Mouse (Mus musculus): ENCODE results near the gene Abcg4. TPM values are rescaled to one million over a fixed set of nuclear protein-coding genes. Genes with fewer than 3 reads are reported as not detected.

Gene Abcg4
- total RNA-seq, 2 experiments from 2014 or later: 73.5 to 76.2 TPM

DNA sequence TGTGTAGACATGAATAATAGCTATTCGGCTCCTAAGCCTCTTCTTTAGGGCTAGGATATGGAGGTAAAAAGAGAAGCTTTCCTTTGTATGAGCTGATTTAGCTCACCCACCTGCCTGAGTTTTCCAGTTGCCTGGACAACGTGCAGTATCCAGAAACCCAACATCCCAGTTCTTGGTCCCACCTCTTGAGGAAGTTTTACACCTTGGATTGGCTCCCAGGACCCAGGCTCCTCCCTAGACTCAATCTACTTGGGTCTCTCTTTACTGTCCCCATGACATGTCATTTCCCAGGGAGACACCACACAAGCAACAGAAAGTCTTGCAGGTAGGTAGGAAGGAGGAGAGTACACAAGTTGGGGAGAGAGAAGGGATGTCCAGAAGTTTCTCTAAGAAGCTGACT is 48.0 kb downstream of the Abcg4 start, which contains the start of gene Ccdc153:
Gene Ccdc153, plus strand, starts transcription at position 278 of the 400 bp plus-strand sequence.
- no peak for DNase-seq (ENCODE audit: low spot score in 2 of 2)

DNA sequence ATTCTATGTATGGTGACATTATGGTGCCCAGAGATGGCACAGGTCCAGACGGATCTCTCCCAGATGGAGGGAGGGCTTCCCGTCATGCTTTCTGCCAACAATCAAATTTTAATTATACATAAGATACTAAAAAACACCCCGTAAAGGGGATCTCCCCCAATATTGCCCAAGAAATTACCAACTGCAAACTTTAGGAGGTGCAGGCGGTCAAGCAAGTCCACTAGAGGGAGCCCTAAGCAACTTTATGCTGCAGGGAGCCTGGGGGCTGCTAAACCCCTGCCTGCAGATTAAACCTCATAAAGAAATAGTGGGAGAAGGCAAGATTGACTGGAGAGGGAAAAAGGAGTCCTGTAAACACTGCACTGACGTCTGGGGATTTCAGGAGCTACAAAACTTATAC is 49.0 kb downstream of the Abcg4 start:
- peak; percentile 69 to 74 for DNase-seq (ENCODE audit: low spot score in 2 of 2)

DNA sequence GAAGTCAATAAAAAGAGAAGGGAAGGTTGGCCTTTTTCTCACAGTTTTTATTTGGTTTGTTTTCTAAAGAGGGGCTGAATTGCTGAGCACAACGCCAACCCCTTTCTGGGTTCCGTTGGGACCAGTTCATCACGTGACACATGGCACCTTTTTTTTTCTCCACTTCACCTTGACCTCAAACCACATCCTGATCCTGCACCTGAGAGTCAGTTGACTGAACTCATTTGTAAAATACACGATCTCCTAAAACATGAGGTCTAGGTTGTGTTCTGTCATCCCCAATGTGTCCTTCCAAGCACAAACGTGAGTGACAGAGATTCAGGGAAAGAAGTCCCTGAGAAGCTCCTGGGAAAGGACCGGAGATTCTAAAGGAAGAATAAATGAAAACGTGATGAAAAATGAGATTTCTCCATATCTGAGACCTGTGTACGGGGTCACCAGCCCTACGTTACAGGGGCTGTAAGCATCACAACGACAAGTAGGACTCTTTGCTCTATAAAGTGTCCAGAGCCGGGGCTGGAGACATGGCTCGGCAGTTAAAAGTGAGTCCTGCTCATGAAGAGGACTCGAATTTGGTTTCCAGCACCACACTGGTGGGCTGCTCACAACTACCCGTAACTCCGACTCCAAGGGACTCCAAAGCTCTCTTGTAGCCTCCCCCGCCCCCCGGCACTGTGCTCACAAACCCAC is 49.8 kb downstream of the Abcg4 start:
- no peak for DNase-seq (ENCODE audit: low spot score in 2 of 2)

DNA sequence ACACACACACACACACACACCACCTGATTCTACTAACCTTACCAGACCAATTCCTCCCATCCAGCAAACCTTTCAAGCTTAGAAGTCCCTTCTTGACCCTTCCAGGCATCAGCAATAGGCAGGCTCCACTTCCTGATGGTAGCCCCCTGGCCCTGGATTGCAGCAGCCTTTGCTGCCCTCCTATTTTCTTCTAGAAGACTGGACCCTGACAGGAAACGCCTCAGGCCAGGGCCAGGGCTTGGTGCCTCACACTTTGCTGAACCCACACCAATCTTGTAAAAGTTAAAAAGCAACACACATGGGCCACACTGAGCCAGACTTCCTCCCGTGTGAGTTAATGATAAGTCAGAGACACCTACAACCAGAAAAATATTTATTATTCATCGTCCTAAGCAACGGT is 51.3 kb downstream of the Abcg4 start:
- DNase-seq (ENCODE audit: low spot score in 2 of 2): no peak

DNA sequence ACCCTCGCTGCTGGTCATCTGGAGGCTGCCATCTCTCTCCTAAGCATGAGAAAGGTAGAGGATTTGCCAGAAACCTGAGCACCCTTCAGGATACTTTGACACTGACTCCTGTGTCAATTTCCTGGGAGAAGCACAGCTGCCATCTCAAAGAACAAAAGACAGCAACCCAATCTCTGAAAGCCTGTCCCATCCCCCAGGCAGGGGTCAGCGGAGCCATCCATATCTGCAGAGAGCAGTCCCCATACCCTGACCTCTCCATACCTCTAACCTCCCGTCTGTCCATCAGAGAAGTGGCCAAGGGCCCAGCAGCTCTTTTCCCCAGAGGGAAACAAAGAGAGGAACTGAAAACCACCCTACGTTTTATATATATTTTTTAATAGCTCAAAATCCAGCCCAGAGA is 51.8 kb downstream of the Abcg4 start:
- DNase-seq (ENCODE audit: low spot score in 2 of 2): no peak

DNA sequence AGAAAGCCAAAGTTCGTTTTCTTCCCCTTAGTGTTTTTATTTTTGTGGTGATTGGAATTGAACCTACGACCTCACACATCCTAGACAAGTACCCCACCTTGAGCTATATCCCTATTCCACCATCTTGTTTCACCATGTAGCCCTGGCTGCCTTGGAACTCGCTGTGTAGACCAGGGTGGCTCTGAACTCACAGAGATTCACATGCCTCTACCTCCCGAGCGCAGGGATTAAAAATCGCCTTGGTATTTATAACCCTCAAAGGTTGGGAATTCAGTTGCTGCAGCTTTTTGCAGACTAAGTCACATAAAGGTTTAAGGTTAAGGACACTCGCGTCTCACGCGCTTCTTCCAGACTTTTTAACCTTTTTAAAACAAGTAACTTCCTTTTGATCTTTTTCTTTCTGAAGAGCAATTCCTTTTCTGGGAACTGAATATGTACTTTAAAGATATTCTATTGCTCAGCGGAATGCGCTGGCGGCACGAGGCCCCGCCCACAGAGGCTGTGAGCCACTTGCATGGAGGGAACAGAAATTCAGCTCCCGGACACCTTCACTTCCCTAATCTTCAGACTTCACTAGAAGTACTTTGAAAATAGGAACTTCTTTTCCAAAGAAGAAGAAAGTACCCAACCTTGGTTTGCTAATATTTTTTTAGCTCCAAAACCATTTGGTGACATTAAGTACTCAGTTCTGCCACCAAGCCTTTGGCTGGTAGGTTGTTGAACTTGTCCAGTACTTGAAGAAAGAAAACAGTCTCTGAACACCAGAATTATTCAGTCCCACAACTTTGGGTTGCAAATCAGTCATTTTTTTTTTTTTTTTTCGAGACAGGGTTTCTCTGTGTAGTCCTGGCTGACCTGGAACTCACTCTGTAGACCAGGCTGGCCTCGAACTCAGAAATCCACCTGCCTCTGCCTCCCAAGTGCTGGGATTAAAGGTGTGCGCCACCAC is 53.7 kb downstream of the Abcg4 start:
- peak in 1 of 2 experiments; percentile 40 for DNase-seq (ENCODE audit: low spot score in 2 of 2)

DNA sequence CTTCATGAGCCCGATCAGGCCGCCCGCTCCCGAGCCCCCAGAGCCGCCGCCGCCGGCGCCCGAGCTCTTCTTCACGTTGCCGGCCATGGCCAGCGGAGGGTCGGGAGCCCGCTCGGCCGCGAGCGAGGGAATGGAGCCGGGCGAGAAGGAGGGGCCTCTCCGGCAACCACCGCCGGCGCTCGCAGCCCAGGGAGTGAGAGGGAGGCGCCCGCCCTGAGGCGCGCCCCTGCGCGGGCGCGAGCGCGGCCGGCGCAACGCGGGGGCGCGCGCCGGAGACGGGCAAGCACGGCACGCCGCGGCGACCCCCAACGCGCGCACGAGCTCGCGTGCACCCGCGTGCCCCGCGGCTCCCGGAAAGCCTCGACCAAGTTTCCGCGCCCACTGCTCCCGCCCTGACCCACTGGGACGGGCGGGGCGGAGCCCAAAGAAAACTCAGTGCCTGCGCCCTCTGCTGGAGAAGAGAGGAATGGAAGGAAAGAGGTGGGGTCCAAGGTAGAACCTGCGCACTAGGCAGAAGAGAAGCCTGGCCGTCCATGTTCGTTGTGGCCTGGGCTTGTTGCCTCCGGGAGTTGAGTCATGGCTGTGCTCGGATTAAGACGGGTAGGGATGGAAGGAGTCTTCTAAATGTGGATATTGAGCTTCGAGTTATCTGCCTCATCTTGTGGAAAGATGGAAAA is 54.5 kb downstream of the Abcg4 start, which contains the start of gene Cbl:
Gene Cbl, minus strand, starts transcription at position 248 of the 677 bp plus-strand sequence.
- DNase-seq (ENCODE audit: low spot score in 2 of 2): peak; percentile 100

DNA sequence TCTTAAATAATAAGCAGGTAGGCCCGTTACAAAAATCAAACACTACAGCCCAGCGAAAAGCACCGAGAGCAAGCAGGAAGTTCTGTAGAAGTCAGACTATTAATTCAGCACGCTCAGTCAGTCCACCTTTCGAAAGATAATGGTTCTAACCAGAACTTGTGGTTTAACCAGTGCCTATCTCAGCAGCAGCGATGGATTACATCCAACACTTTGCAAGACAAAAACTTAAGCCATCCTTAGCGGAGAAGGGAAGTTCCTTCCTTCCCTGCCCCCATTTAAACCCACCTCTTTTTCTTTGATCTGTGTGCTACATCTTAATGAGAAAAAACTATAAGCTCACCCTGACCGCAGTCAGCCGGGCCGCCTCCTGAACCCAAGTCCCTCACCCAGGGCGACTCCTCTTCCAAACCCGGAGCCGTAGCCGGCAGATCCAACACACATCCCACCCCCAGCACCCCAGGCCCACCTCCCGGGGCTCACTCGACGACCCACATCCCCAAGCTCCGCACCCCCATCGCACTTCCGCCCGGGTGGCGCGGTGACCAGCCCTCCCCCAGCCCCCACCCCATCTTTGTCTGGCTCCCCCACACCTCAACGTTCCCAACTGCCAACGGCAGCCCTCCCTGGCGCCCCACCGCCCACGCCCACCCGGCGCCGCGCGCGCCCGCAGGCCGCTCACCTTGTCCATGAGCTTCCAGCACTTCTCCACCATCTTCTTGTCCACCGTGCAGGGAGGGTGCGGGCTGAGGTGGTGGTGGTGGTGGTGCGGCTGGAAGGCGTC is 55.2 kb downstream of the Abcg4 start:
- no peak for DNase-seq (ENCODE audit: low spot score in 2 of 2)

DNA sequence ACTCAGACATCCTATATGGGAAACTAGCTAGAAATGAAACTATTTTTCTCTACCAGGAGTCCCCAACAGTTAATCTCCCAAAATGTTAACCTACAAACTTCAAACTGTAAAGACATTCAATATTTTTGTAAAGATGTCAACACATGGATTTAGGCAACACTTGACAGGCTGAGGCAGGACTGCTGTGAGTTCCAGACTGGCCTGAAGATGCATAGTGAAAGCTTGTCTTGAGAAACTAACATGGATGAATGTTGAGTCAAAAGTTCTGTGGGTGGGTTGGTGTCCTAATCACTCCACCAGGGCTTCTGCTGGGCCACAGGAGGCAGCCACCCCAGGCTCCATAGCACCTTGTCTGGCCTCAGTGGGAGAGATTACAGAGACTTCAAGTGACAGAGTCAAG is 56.8 kb downstream of the Abcg4 start:
- no peak for DNase-seq (ENCODE audit: low spot score in 2 of 2)

DNA sequence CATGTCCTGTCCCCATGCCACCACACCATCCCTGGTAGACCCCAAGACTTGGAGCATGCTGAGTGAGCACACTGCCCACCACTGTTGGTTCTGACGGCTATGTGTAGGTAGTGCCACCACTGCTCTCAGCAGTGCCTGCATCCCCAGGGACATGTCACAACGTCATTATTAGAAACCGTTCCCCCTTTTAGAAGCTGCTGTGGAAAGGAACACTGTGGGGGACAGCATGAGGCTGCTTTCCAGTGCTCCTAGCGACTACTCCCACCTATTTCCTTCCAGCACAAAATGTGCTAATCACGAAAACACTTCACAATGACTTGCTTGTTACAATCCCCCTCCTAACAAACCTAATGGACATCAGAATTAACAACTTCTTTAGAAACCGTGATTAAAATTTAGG is 62.4 kb downstream of the Abcg4 start:
- no peak for DNase-seq (ENCODE audit: low spot score in 2 of 2)

Small RNAs within 50 kb of the gene (microRNA-seq; reads per million reads assigned to microRNA genes)
- gene Gm44335: 0 reads per million in 2 experiments

Other genes starting within 250 kb of the Abcg4 start
- gene Thy1, start 245.2 kb downstream of the Abcg4 start, total RNA-seq (2021): 100 to 1,000 TPM; 644 to 646 TPM
- gene Usp2, start 221.6 kb downstream of the Abcg4 start, total RNA-seq (2021): 10 to 100 TPM; 41.7 to 47.2 TPM
- 1 to 10 TPM in 1 of 2 experiments, not detected in 1; 2.4 TPM for gene Mfrp, start 186.9 kb downstream of the Abcg4 start, total RNA-seq (2021)
- gene C1qtnf5, start 181.4 kb downstream of the Abcg4 start, total RNA-seq (2021): 10 to 100 TPM; 16.0 to 17.6 TPM
- gene Gm49380, start 175.1 kb downstream of the Abcg4 start, total RNA-seq (2021): under 1 TPM in 1 of 2 experiments, not detected in 1; 0.43 TPM
- gene Rnf26, start 175.1 kb downstream of the Abcg4 start, total RNA-seq (2021): 10 to 100 TPM; 30.5 to 30.6 TPM
- 10 to 100 TPM; 18.8 to 21.8 TPM for gene Mcam, start 154.1 kb downstream of the Abcg4 start, total RNA-seq (2021)
- 10 to 100 TPM; 55.1 to 58.4 TPM for gene Cbl, start 54.6 kb downstream of the Abcg4 start, total RNA-seq (2021)
- gene Ccdc153, start 47.9 kb downstream of the Abcg4 start, total RNA-seq (2021): 1 to 10 TPM; 7.2 to 9.2 TPM
- 1 to 10 TPM in 1 of 2 experiments, under 1 TPM in 1; 0.98 to 1.0 TPM for gene Pdzd3, start 37.1 kb downstream of the Abcg4 start, total RNA-seq (2021)
- gene Nlrx1, start 20.0 kb downstream of the Abcg4 start, total RNA-seq (2021): 10 to 100 TPM; 11.5 to 11.6 TPM
- gene Hinfp, start 17.1 kb upstream of the Abcg4 start, total RNA-seq (2021): 10 to 100 TPM; 25.9 to 26.5 TPM
- gene C2cd2l, start 31.7 kb upstream of the Abcg4 start, total RNA-seq (2021): 100 to 1,000 TPM; 108 to 115 TPM
- 10 to 100 TPM; 16.5 to 18.5 TPM for gene Dpagt1, start 37.4 kb upstream of the Abcg4 start, total RNA-seq (2021)
- 10 to 100 TPM; 69.9 to 74.3 TPM for gene H2afx, start 46.1 kb upstream of the Abcg4 start, total RNA-seq (2021)
- 10 to 100 TPM; 18.9 to 32.5 TPM for gene Hmbs, start 55.6 kb upstream of the Abcg4 start, total RNA-seq (2021)
- 10 to 100 TPM; 39.6 to 44.2 TPM for gene Vps11, start 73.1 kb upstream of the Abcg4 start, total RNA-seq (2021)
- 10 to 100 TPM; 87.6 to 89.7 TPM for gene Hyou1, start 90.9 kb upstream of the Abcg4 start, total RNA-seq (2021)
- 10 to 100 TPM; 36.4 to 39.0 TPM for gene Slc37a4, start 108.2 kb upstream of the Abcg4 start, total RNA-seq (2021)
- gene Rps25, start 118.5 kb upstream of the Abcg4 start, total RNA-seq (2021): 100 to 1,000 TPM; 701 to 748 TPM
- 100 to 1,000 TPM in 1 of 2 experiments, 10 to 100 TPM in 1; 84.2 to 109 TPM for gene Trappc4, start 119.0 kb upstream of the Abcg4 start, total RNA-seq (2021)
- gene Ccdc84, start 130.0 kb upstream of the Abcg4 start, total RNA-seq (2021): 10 to 100 TPM; 20.7 to 22.4 TPM
- not detected for gene Foxr1, start 152.5 kb upstream of the Abcg4 start, total RNA-seq (2021)
- gene Upk2, start 166.4 kb upstream of the Abcg4 start, total RNA-seq (2021): not detected
- gene Bcl9l, start 194.2 kb upstream of the Abcg4 start, total RNA-seq (2021): 10 to 100 TPM; 91.2 to 97.7 TPM

All from layer of hippocampus, postnatal 10 days (tissue).